Mouse (Mus musculus) hindbrain, embryonic 10.5 days (tissue): ENCODE measurements around the gene Tmem176a. TPM values are rescaled to one million over a fixed set of nuclear protein-coding genes. Genes with fewer than 3 reads are reported as not detected.

Experiments used
- DNase-seq: peaks from one replicate; pipeline ENCODE4 v3.0.0-alpha.2; 2017; ENCODE audit warnings: low spot score
- H3K27ac ChIP-seq: fragments of 300-500 bp; sonication (generic); 2 replicates; pipeline ENCODE4 v1.5.1; 2016; ENCODE audit warnings: mild to moderate bottlenecking, moderate library complexity
- H3K27me3 ChIP-seq: fragments of 300-500 bp; sonication (generic); 2 replicates; pipeline ENCODE4 v1.6.1; 2016; ENCODE audit warnings: mild to moderate bottlenecking; ENCODE audit not compliant: poor library complexity, insufficient read depth, severe bottlenecking
- H3K36me3 ChIP-seq: fragments of 300-500 bp; sonication (generic); 2 replicates; pipeline ENCODE4 v1.6.1; 2016; ENCODE audit warnings: mild to moderate bottlenecking, moderate library complexity
- H3K4me1 ChIP-seq: fragments of 300-500 bp; sonication (generic); replicated peaks from 2 replicates; pipeline ENCODE4 v1.6.1; 2016; ENCODE audit warnings: mild to moderate bottlenecking
- H3K4me3 ChIP-seq: fragments of 300-500 bp; sonication (generic); 2 replicates; pipeline ENCODE4 v1.5.1; 2016; ENCODE audit warnings: mild to moderate bottlenecking, moderate library complexity
- H3K9me3 ChIP-seq: fragments of 300-500 bp; sonication (generic); 2 replicates; pipeline ENCODE4 v1.6.1; 2016; ENCODE audit warnings: mild to moderate bottlenecking, moderate library complexity
- WGBS: fragments of 180-500 bp; shearing (Covaris S2); methylation state at CpG from one replicate; pipeline ENCODE4 v1.1.7; 2016; 5-methylcytosine and 5-hydroxymethylcytosine counted together
- polyA plus RNA-seq: library from polyadenylated mRNA; unstranded; fragments of >200 nt; fragmentation: Nextera tagmentation; extraction: Ambion mirVana; gene quantifications from 2 replicates; pipeline ENCODE4 v1.2.1, GENCODE M21; 2016

Tmem176a gene
- polyA plus RNA-seq, 1 experiment from 2014 or later, result 21.5 TPM

DNA sequence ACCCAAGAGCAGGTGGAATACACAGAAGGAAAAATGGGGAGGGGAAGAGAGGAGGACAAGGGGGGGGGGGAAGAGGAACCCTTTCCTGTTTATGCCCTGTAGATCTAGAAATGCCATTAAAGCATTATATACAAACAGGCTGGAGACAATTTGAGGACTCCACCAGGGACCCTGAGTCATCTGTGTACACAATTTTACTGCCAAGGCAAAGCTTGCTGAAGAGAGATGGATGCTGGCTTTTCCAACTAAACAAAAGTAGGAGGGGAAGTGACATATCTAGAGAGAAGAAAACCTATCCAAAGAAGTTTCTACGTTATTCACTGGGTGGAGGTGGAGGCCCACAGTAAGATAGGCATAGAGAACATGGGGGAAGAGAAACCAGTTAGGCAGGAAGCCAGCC is 10.5 kb upstream of the Tmem176a start:
- Histone ChIP-seq H3K9me3 (no peaks in the 10 kb centered on the region), H3K36me3 (peaks cover 16% of the 10 kb centered on the region), H3K27ac (no peak overlapping the region), H3K27me3 (no peaks in the 10 kb centered on the region), H3K4me1 (0 out of 2 replicates have a peak, but pooled peaks cover 4% of the 10 kb centered on the region), H3K4me3 (no peak overlapping the region)
- WGBS, result 73% methylated on average over 1 of the region's 1 CpGs
- no peak for DNase-seq

DNA sequence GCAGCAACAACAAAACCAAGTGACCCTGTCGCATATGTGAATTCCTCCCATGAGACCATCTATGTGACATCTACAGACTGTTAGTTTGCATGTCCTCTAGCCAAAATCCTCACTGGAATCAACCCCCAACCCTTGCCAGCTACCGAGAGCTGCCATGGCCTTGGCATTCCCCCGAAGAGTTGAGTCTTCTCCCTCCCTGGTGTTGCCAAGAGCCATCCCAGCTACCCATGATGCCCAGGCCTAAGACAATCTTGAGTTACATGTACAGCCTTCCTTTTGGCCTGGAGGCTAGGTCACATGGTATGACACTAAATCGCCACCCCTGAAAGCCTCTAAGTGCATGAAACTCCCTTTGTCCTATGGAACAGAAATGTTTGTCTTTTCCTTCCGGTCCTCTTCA is 9.6 kb upstream of the Tmem176a start:
- Histone ChIP-seq H3K36me3 (peaks cover 16% of the 10 kb centered on the region), H3K27ac (no peak overlapping the region), H3K4me1 (0 out of 2 replicates have a peak, but pooled peaks cover 4% of the 10 kb centered on the region), H3K9me3 (no peaks in the 10 kb centered on the region), H3K4me3 (no peak overlapping the region), H3K27me3 (no peaks in the 10 kb centered on the region)
- no peak for DNase-seq
- 84% methylated on average over 5 of the region's 5 CpGs for WGBS

DNA sequence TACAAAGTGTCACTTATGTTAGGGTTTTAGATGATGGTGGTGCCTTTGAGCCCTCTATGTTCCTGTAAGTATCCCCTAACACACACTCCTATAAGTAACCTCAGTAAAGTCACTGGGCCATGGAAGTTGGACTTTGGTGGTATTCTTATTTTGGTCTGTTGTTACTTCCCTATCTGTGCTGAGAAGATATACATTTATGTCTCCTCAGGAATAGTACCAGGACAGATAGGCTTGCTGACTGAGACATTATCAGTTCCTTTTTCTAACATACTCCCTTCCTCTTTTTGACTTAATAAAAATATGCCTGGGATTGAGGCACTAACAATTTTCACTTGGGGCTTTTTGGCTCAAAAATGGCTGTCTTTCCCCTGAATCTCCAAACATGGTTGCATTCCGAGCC is 8.3 kb upstream of the Tmem176a start:
- Histone ChIP-seq H3K27ac (no peak overlapping the region), H3K4me3 (no peak overlapping the region), H3K36me3 (peaks cover 16% of the 10 kb centered on the region), H3K4me1 (0 out of 2 replicates have a peak, but pooled peaks cover 4% of the 10 kb centered on the region), H3K9me3 (no peaks in the 10 kb centered on the region), H3K27me3 (no peaks in the 10 kb centered on the region)
- whole genome bisulfite sequencing, result 96% methylated on average over 1 of the region's 1 CpGs
- no peak for DNase-seq

DNA sequence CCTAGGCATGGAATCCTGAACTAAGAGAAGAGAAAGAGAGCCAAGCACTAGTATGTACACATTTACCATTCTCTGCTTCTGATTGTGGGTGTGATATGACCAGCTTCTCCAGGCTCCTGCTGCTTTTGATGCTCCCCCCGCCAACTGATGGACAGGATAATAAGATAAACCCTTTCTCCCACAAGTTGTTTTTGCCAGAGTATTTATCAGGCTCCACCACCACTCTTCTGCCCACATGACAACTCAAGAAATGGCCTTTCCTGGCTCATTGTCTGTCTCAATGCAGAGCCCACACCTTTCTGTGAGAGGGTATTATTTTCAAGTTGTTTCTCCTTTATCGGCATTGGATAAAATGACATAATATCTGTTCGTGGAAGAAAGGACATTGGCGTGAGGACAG is 7.2 kb upstream of the Tmem176a start:
- no peak for DNase-seq
- WGBS, result 94% methylated on average over 4 of the region's 4 CpGs

DNA sequence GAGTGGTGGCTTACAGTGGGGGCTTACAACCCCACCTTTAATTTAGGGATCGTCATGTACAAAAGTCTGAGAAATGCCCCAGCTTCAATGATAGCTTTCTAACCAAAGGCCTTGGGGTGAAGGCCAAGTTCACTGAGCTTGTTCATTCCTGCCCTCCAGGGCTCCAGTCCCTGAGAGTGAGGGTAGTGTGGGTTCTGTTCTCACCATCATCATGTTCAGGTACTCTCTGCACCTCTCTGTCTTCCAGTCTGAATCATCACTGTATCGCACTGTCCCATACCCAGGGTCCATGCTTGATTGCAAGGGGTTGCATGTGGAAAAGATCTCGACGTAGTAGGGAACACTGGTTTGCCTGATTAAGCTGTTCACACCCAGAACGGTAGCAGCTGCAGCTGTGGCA is 5.5 kb upstream of the Tmem176a start:
- no peak for DNase-seq
- peaks cover 16% of the 10 kb centered on the region for H3K36me3 ChIP-seq
- WGBS, result 91% methylated on average over 5 of the region's 5 CpGs
- peaks cover 14% of the 10 kb centered on the region for H3K4me1 ChIP-seq
- H3K27me3 ChIP-seq, result no peaks in the 10 kb centered on the region
- no peaks in the 10 kb centered on the region for H3K9me3 ChIP-seq
- H3K4me3 ChIP-seq, result no peak overlapping the region
- no peak overlapping the region for H3K27ac ChIP-seq

More for the DNA sequence above, 7.2 kb upstream of the Tmem176a start:
- 0 out of 2 replicates have a peak, but pooled peaks cover 7% of the 10 kb centered on the region for H3K4me1 ChIP-seq
- no peak overlapping the region for H3K27ac ChIP-seq
- H3K27me3 ChIP-seq, result no peaks in the 10 kb centered on the region
- no peaks in the 10 kb centered on the region for H3K9me3 ChIP-seq
- no peak overlapping the region for H3K4me3 ChIP-seq
- H3K36me3 ChIP-seq, result peaks cover 16% of the 10 kb centered on the region

DNA sequence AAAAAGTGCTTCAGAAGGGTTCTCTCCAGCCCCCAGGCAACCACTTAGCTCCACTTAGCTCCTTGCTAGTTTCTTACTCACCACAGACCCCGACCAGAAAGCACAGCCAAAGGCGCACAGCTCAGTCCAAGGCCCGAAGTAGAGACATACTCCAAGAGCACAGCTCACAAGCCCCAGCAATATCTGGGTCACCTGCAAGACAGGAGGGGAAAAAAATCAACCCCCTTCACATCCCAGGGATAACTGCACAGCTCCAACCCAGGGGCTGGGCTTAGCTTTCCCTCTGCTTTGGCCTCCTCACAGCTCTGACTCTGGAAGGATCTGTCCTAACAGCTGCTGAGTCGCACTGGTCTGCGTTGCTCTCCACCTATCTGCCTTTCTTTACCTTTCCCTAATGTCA is 4.6 kb upstream of the Tmem176a start:
- no peaks in the 10 kb centered on the region for H3K27me3 ChIP-seq
- no peaks in the 10 kb centered on the region for H3K9me3 ChIP-seq
- DNase-seq, result no peak
- H3K36me3 ChIP-seq, result peaks cover 16% of the 10 kb centered on the region
- peaks cover 20% of the 10 kb centered on the region for H3K4me1 ChIP-seq
- WGBS, result 87% methylated on average over 5 of the region's 5 CpGs
- H3K27ac ChIP-seq, result no peak overlapping the region
- H3K4me3 ChIP-seq, result no peak overlapping the region

DNA sequence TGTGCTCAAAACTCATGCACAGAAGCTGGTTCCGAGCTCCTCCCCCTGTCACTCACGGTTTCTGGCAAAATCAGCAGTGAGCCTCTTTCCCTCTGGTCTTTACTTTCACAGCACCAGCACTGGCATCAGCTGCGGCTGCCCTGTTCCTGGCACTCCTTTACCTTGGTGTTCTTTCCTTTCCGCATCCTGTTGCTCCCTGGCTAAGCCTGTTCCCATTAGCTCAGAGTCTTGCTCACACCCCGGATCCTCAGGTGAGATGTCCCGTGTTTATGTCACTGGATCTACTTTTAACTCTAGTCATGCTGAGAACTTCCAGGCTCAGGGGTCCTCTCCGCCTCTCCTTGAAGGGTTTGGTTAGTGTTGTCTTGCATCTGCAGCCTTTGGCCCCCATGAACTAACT is 3.2 kb upstream of the Tmem176a start:
- no peaks in the 10 kb centered on the region for H3K27me3 ChIP-seq
- WGBS, result 79% methylated on average over 7 of the region's 7 CpGs
- H3K9me3 ChIP-seq, result no peaks in the 10 kb centered on the region
- DNase-seq, result no peak
- H3K4me3 ChIP-seq, result no peak overlapping the region
- peaks cover 33% of the 10 kb centered on the region for H3K4me1 ChIP-seq
- H3K27ac ChIP-seq, result no peak overlapping the region
- H3K36me3 ChIP-seq, result peaks cover 16% of the 10 kb centered on the region

DNA sequence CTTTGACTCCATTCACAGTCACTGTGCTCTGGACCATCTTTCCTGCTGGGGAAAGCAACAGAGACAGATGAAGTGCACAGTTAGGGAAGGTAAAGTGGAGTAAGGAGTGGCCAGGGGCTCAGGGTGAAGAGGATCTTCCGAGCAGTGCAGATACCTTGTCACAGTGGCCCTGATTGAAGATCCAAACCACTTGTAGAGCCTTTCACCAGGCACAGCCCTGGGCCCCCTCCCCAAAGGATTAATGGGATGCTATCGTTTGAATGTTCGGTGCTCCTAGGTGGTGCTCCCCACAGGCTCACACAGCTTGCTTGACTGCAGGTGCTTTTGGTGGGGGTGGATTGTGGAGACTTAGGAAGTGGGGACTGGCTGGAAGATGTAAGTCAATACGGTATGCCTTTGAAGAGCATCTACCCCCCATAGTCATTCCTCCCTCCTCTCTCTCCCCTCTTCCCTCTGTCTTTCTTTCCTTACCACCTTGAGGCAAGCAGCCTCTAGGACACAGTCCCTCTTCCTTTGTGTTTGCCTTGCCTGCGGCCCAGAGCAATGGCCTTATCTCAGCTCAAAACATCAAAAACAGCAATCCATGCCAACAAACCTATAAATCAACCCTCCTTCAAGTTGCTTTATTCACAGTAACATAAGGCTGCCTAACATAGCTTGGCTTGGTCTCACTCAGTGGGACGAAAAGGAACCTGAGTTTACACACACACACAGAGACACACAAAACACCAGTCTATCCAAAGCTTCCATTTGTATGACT is 2.2 kb upstream of the Tmem176a start:
- H3K27ac ChIP-seq, result no peak overlapping the region
- no peaks in the 10 kb centered on the region for H3K27me3 ChIP-seq
- WGBS, result 87% methylated on average over 6 of the region's 6 CpGs
- peaks cover 33% of the 10 kb centered on the region for H3K4me1 ChIP-seq
- peaks cover 10% of the 10 kb centered on the region for H3K36me3 ChIP-seq
- DNase-seq, result no peak
- H3K9me3 ChIP-seq, result no peaks in the 10 kb centered on the region
- no peak overlapping the region for H3K4me3 ChIP-seq

DNA sequence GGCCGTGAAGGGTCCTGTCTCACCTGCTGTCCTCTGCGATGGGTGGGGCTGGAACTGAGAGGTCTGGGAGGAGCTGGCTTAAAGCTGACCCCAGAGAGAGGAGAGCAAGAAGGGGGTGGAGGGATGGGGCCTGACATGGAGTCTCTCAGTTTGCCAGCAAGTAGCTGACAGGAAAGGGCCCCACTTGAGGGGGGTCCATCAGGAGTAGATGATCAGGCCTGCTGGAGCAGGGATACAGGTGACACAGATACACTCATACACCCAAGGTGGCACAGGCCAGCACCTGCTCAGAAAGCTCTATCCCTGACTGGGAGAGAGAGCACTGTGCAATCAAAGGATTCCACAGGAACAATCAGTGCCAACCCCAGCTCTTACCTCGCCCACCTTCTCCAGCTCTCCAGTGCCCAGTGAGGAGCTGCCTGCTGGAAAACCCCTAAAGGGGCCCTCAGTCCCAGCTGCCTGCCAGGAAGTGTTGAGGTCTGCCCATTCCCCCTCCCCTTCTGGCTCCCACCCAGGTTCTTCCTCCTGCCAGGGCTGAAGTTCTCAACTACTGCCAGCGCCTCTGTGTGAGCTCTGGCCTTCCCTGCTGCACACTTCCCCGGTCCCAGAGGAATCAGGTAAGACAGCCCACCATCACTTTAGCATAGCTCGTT is 380 bp downstream of the Tmem176a start, which contains the start of gene Tmem176b:
Gene Tmem176b, minus strand, starts transcription at position 524 of the 653 bp plus-strand sequence.
- H3K27ac ChIP-seq, result peak within 1 kb of the TSS; percentile 83
- no peaks in the 10 kb centered on the region for H3K9me3 ChIP-seq
- WGBS, result 26% methylated on average over 6 of the region's 6 CpGs
- DNase-seq, result peak; percentile 76
- peaks cover 33% of the 10 kb centered on the region for H3K4me1 ChIP-seq
- H3K36me3 ChIP-seq, result no peaks in the 10 kb centered on the region; the same call in 1 of the 2 replicates
- peak within 1 kb of the TSS; percentile 47 for H3K4me3 ChIP-seq
- no peaks in the 10 kb centered on the region for H3K27me3 ChIP-seq

DNA sequence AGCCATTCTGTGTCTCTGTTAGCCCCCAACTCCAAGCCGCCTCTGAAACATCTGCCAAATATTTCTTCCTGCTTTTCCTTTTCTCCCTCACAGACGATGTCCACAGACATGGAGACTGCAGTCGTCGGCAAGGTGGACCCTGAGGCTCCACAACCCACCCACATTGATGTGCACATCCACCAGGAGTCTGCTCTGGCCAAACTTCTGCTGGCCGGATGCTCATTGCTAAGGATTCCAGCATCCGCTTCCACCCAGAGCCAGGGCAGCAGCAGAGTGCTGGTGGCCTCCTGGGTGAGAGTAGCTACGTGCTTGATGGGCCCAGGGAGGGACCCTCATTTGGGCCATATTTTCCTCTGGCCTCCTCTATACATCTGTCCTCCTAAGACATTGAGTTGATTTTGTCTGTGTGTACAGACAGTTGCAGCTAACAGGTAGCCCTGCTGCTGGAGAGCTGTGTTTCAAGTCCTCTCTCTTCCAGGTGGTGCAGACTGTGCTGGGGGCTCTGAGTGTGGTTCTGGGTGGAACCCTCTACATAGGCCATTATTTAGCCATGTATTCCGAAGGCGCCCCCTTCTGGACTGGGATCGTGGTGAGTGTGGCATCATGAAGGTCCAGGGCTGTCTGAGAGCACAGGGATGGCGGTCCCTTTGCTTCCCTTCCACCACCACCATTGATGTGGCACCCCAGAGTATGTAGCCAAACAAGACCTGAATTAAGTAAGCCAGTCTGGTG is 1.6 kb downstream of the Tmem176a start:
- H3K27ac ChIP-seq, result peak overlapping the region; percentile 83; the same call in 1 of the 2 replicates
- 75% methylated on average over 11 of the region's 11 CpGs for WGBS
- H3K4me1 ChIP-seq, result peaks cover 33% of the 10 kb centered on the region
- H3K4me3 ChIP-seq, result peak overlapping the region; percentile 47; the same call in 1 of the 2 replicates
- H3K9me3 ChIP-seq, result no peaks in the 10 kb centered on the region
- no peak for DNase-seq
- no peaks in the 10 kb centered on the region for H3K27me3 ChIP-seq
- no peaks in the 10 kb centered on the region; the same call in 1 of the 2 replicates for H3K36me3 ChIP-seq

DNA sequence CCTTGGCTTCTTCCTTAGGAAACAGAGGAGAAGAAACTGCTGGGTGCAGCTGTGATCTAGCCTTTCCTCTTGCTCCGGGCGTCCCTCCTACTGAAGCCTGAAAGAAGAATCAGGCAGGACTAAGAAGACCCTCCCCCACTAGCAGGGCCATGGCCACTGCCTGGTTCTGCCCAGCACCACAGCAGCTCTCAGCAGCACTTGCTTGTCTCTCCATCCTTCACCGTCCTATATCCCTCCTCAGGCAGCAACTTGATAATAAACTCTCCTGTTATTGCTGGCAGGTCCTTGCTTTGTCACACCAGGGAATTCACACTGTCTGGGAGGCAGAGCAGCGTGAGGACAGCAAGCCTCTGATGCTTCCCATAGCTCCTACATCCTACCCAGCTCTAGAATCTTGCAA is 4.4 kb downstream of the Tmem176a start:
- H3K4me1 ChIP-seq, result peaks cover 24% of the 10 kb centered on the region
- WGBS, result 75% methylated on average over 4 of the region's 4 CpGs
- no peak overlapping the region for H3K27ac ChIP-seq
- H3K9me3 ChIP-seq, result no peaks in the 10 kb centered on the region
- H3K27me3 ChIP-seq, result no peaks in the 10 kb centered on the region
- no peak for DNase-seq
- no peak overlapping the region for H3K4me3 ChIP-seq
- no peaks in the 10 kb centered on the region for H3K36me3 ChIP-seq

DNA sequence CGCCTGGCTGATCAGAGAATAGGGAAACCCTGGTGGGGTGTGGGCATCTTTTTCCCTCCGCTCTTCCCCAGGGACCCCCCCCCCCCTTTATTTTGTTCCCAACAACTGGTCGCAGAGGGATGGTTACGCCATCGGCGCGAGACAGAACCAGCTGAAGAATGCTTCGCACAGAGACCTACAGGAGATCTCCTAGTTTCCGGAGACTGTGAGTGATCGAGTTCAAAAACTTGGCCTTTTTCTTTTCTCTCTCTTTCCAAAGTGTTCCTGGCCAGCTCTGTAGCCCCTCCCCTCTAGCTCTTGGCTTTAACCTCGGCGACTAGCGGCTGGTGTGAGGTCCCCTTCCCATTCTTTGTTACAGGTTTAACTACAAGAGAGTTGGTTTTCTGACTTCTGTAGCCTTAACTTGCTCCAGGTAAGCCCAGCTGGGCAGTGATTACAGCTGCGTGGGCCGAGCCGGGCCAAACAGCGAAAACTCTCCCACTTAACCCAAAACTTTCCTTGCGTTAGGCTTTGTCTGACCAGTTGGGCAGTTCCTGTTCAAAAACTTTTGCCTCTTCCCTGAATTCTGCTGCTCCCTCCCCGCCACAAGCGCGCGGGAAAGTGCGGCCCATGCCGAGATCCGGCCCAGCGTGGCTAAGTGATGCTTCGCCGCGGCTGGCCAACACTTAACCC is 11.2 kb downstream of the Tmem176a start:
- H3K27ac ChIP-seq, result peak overlapping the region; percentile 86

More for the DNA sequence above, 11.2 kb downstream of the Tmem176a start:
- H3K4me1 ChIP-seq, result peaks cover 13% of the 10 kb centered on the region
- peak; percentile 69 for DNase-seq
- under 1% methylated on average over 29 of the region's 29 CpGs for WGBS
- H3K36me3 ChIP-seq, result no peaks in the 10 kb centered on the region
- H3K27me3 ChIP-seq, result no peaks in the 10 kb centered on the region
- no peaks in the 10 kb centered on the region for H3K9me3 ChIP-seq
- H3K4me3 ChIP-seq, result peak overlapping the region; percentile 53
